Mouse (Mus musculus) left cerebral cortex, adult 2 months (tissue): ENCODE measurements around the gene Gm13275. TPM values are rescaled to one million over a fixed set of nuclear protein-coding genes. Genes with fewer than 3 reads are reported as not detected.
"Not testable (repeated sequence)": the region's sequence is repeated elsewhere in the genome, so short reads cannot be mapped to it uniquely, and the experiment has no call there.

Experiments used
- DNase-seq, 2 experiments: peaks; one replicate each; pipeline ENCODE4 v3.0.0; 2021 to 2022; ENCODE audit warnings: low spot score in 2 of 2, mixed read lengths in 1 of 2; ENCODE audit errors: extremely low spot score in 1 of 2
- H3K27ac ChIP-seq: fragments of 200-600 bp; 2 replicates; pipeline ENCODE4 v1.8.1; 2022
- H3K4me3 ChIP-seq: fragments of 200-600 bp; 2 replicates; pipeline ENCODE4 v1.8.1; 2022
- CTCF ChIP-seq: fragments of 200-600 bp; IDR thresholded peaks from 2 replicates; pipeline ENCODE4 v1.8.1; 2022; ENCODE audit warnings: antibody characterized with exemption, mild to moderate bottlenecking, moderate library complexity
- intact Hi-C: fragments of 180-260 bp; cut with DNase I; formaldehyde crosslinking; loops from one replicate; pipeline ENCODE4 v1.15.1; 2025
- total RNA-seq, 2 experiments: library from RNA; stranded (reverse); gene quantifications; 2 replicates each; pipeline ENCODE4 v1.2.3; 2021

Gm13275 gene
- total RNA-seq, 2 experiments from 2014 or later = not detected

DNA sequence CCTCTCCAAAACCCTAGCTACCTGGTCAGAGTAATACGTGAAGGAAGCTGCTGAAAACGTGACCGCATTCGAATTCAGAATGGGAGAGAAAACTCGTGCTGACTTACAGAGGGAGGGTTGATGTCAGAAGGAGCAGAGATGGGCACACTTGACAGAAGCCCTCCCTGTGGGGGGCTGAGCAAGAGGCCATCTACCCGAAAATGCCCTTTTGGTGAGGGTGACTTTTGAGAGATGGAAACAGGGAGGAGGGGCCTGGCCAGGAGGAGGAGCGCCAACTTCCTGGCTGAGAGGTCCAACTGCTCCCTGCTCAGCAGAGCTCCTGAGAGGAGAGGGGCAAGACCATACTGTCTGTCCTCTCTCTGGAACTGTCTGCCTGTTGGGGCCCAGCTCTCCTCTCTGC is 12.5 kb upstream of the Gm13275 start, which contains the start of gene Ifnz:
TSS of gene Ifnz (plus strand) at position 301 of the 400 bp plus-strand sequence.
- H3K27ac ChIP-seq, intact Hi-C loops, H3K4me3 ChIP-seq, DNase-seq: not testable (repeated sequence)

GRCm38 (mm10) chr4:88782335-88782734 is 12.0 kb upstream of the Gm13275 start:
- H3K4me3 ChIP-seq, H3K27ac ChIP-seq, DNase-seq, intact Hi-C loops: not testable (repeated sequence)

- intact Hi-C loops, DNase-seq, H3K27ac ChIP-seq, H3K4me3 ChIP-seq: not testable (repeated sequence)
Observed at GRCm38 (mm10) chr4:88785409-88785808, 8.9 kb upstream of the Gm13275 start, which contains the start of gene Gm13276. Gm13276 (plus strand) TSS chr4:88785709.

DNA sequence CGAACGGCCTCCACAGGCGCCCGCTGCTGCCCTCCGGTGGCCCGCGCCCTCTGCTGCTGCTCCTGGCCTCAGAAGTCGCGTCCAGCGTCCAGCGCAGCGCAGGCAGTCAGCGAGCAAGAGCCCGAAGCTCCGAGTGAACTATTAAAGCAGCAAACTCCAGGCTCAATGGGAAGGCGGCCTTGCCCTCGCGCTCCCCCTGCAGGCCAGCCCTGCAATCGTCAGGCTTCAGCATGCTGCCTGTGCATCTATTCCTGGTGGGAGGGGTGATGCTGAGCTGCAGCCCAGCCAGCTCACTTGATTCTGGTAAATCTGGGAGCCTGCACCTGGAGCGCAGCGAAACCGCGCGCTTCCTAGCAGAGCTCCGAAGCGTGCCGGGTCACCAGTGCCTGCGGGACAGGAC is 5.9 kb upstream of the Gm13275 start, which contains the start of gene Gm13277:
TSS of gene Gm13277 (plus strand) at position 231 of the 400 bp plus-strand sequence.
- intact Hi-C loops, H3K27ac ChIP-seq, H3K4me3 ChIP-seq: not testable (repeated sequence)
- peak; percentile 42 for TF ChIP-seq CTCF
- peak; percentile 61 to 63 for DNase-seq

DNA sequence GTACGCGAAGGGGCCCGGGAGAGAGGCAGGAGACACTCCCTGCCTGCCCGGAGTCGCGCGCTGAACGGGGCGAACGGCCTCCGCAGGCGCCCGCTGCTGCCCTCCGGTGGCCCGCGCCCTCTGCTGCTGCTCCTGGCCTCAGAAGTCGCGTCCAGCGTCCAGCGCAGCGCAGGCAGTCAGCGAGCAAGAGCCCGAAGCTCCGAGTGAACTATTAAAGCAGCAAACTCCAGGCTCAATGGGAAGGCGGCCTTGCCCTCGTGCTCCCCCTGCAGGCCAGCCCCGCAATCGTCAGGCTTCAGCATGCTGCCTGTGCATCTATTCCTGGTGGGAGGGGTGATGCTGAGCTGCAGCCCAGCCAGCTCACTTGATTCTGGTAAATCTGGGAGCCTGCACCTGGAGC is 3.0 kb upstream of the Gm13275 start, which contains the start of gene Gm13278:
TSS of gene Gm13278 (plus strand) at position 301 of the 400 bp plus-strand sequence.
- intact Hi-C loops, DNase-seq, H3K4me3 ChIP-seq, H3K27ac ChIP-seq: not testable (repeated sequence)

DNA sequence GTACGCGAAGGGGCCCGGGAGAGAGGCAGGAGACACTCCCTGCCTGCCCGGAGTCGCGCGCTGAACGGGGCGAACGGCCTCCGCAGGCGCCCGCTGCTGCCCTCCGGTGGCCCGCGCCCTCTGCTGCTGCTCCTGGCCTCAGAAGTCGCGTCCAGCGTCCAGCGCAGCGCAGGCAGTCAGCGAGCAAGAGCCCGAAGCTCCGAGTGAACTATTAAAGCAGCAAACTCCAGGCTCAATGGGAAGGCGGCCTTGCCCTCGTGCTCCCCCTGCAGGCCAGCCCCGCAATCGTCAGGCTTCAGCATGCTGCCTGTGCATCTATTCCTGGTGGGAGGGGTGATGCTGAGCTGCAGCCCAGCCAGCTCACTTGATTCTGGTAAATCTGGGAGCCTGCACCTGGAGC is 2.8 kb downstream of the Gm13275 start, which contains the start of gene Gm13279:
TSS of gene Gm13279 (plus strand) at position 301 of the 400 bp plus-strand sequence.
- DNase-seq = not testable (repeated sequence)

GRCm38 (mm10) chr4:88799365-88799764 is 5.1 kb downstream of the Gm13275 start, which contains the start of gene Gm13285:
Gm13285 (plus strand) TSS chr4:88799665.
- H3K4me3 ChIP-seq, H3K27ac ChIP-seq, intact Hi-C loops, DNase-seq: not testable (repeated sequence)

More for the DNA sequence above, 2.8 kb downstream of the Gm13275 start, which contains the start of gene Gm13279:
- intact Hi-C loops, H3K4me3 ChIP-seq, H3K27ac ChIP-seq: not testable (repeated sequence)

DNA sequence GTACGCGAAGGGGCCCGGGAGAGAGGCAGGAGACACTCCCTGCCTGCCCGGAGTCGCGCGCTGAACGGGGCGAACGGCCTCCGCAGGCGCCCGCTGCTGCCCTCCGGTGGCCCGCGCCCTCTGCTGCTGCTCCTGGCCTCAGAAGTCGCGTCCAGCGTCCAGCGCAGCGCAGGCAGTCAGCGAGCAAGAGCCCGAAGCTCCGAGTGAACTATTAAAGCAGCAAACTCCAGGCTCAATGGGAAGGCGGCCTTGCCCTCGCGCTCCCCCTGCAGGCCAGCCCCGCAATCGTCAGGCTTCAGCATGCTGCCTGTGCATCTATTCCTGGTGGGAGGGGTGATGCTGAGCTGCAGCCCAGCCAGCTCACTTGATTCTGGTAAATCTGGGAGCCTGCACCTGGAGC is 8.7 kb downstream of the Gm13275 start, which contains the start of gene Gm13287:
TSS of gene Gm13287 (plus strand) at position 301 of the 400 bp plus-strand sequence.
- H3K4me3 ChIP-seq, DNase-seq, intact Hi-C loops, H3K27ac ChIP-seq: not testable (repeated sequence)

GRCm38 (mm10) chr4:88805231-88805630 is 10.9 kb downstream of the Gm13275 start, which contains the start of gene Gm13288:
Gm13288 (plus strand) TSS chr4:88805531.
- H3K4me3 ChIP-seq, DNase-seq, intact Hi-C loops, H3K27ac ChIP-seq: not testable (repeated sequence)

DNA sequence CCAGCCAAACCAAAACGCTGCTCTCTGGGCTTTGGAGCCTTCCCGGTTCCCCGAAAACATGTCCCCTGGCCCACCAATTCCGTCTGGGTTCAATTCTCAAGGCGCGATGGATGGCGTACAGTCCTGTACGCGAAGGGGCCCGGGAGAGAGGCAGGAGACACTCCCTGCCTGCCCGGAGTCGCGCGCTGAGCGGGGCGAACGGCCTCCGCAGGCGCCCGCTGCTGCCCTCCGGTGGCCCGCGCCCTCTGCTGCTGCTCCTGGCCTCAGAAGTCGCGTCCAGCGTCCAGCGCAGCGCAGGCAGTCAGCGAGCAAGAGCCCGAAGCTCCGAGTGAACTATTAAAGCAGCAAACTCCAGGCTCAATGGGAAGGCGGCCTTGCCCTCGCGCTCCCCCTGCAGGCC is 11.5 kb downstream of the Gm13275 start:
- H3K27ac ChIP-seq, H3K4me3 ChIP-seq, intact Hi-C loops, DNase-seq: not testable (repeated sequence)

GRCm38 (mm10) chr4:88815928-88816327 is 21.6 kb downstream of the Gm13275 start, which contains the start of gene Ifna7:
Ifna7 (plus strand) TSS chr4:88816228.
- no peak for TF ChIP-seq CTCF
- Histone ChIP-seq H3K4me3 (no peak within 1 kb of the TSS), H3K27ac (no peak within 1 kb of the TSS)
- intact Hi-C loops = no loop called here
- no peak for DNase-seq

DNA sequence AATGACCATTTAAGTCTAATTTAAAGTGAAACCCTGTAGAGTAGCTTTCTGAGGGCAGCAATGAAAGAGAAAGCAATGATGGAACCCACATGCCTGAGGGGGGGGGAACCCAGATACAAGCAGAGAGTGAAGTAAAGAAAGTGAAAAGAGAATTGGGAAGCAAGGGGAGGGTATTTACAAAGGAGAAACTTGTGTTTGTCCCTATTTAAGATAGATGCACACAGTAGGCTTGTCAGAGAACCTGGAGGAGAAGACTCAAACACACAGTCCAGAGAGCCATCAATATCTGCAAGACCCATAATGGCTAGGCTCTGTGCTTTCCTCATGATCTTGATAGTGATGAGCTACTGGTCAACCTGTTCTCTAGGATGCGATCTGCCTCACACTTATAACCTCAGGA is 25.4 kb downstream of the Gm13275 start, which contains the start of gene Ifna11:
TSS of gene Ifna11 (plus strand) at position 301 of the 400 bp plus-strand sequence.
- intact Hi-C loops = no loop called here
- TF ChIP-seq CTCF = no peak
- Histone ChIP-seq H3K27ac (no peak within 1 kb of the TSS), H3K4me3 (no peak within 1 kb of the TSS)
- no peak for DNase-seq

DNA sequence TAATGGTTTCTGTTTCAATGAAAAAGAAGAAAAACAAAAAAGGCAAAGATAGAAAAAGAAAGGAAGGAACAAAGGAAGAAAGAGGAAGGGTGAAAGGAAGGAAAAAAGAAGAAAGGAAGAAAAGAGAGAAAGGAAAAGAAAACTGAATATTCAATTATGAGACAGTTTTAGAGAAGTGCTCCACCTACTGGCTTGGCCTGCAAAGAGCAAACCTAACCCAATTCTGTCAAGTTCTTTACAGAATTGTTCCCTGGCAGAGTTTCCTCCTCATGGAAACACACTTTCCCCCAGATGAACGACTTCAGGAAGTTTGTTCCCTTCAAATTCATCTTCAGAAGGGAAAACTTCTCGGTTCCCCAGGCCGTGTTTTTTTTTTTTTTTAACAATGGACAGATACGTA is 28.7 kb downstream of the Gm13275 start:
- no peak overlapping the region for H3K4me3 ChIP-seq
- DNase-seq = peak in 1 of 2 experiments; percentile 17
- intact Hi-C loops = no loop called here
- peak; percentile 61 for TF ChIP-seq CTCF
- H3K27ac ChIP-seq = no peak overlapping the region

DNA sequence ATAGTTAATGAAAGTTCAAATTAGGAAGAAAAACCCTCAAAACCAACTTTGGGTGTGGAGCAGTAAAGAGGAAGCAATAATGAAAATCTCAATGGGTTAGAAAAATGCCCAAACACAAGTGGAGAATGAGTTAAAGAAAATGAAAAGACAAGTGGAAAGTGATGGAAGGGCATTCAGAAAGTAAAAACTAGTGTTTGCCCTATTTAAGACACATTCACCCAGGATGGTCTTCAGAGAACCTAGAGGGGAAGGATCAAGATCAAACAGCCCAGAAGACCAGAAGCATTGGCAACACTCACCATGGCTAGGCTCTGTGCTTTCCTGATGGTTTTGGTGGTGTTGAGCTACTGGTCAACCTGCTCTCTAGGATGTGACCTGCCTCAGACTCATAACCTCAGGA is 32.8 kb downstream of the Gm13275 start, which contains the start of gene Ifna6:
TSS of gene Ifna6 (plus strand) at position 301 of the 400 bp plus-strand sequence.
- H3K4me3 ChIP-seq, intact Hi-C loops, H3K27ac ChIP-seq, DNase-seq: not testable (repeated sequence)
